Mouse (Mus musculus) ES-E14 (cell line): Measurements from ENCODE around the gene Sh3glb1. TPM values are rescaled to one million over a fixed set of nuclear protein-coding genes. Genes with fewer than 3 reads are reported as not detected.

Experiments
- DNase-seq: peaks from one replicate; pipeline ENCODE4 v3.0.0-alpha.2; 2013; ENCODE audit warnings: low read depth, low spot score
- H3K27ac ChIP-seq: 2 replicates; pipeline ENCODE4 v1.5.1; 2012; ENCODE audit warnings: low read depth, mild to moderate bottlenecking, low read length, moderate library complexity, mixed read lengths; ENCODE audit not compliant: poor library complexity, insufficient read depth, severe bottlenecking
- H3K36me3 ChIP-seq: 2 replicates; pipeline ENCODE4 v1.6.1; 2012; ENCODE audit warnings: mild to moderate bottlenecking, low read length, moderate library complexity, mixed read lengths; ENCODE audit not compliant: control insufficient read depth, poor library complexity, insufficient read depth, severe bottlenecking
- H3K4me1 ChIP-seq, 2 experiments: fragments of 150-350 bp in 1 of 2; sonication (generic) in 1 of 2; 2 replicates each; pipeline ENCODE4 v1.6.1; 2012; ENCODE audit warnings: low read length in 2 of 2, mild to moderate bottlenecking in 1 of 2, mixed read lengths in 1 of 2; ENCODE audit not compliant: control insufficient read depth in 2 of 2, insufficient read depth in 2 of 2, poor library complexity in 1 of 2
- H3K4me3 ChIP-seq, 2 experiments: fragments of 150-350 bp in 1 of 2; sonication (generic) in 1 of 2; 2 replicates each; pipeline ENCODE4 v1.5.1; 2012; ENCODE audit warnings: low read length in 2 of 2, low read depth in 1 of 2, mild to moderate bottlenecking in 1 of 2, mixed read lengths in 1 of 2; ENCODE audit not compliant: insufficient read depth in 1 of 2, poor library complexity in 1 of 2, severe bottlenecking in 1 of 2
- H3K9ac ChIP-seq: 2 replicates; pipeline ENCODE4 v1.6.1; 2012; ENCODE audit warnings: low read depth, mild to moderate bottlenecking, low read length, mixed read lengths; ENCODE audit not compliant: poor library complexity, insufficient read depth, severe bottlenecking
- H3K9me3 ChIP-seq: fragments of 150-350 bp; sonication (generic); 2 replicates; pipeline ENCODE4 v1.6.1; 2012; ENCODE audit warnings: low read depth, mild to moderate bottlenecking, low read length; ENCODE audit not compliant: control insufficient read depth, insufficient read depth
- CHD2 ChIP-seq: IDR thresholded peaks from 2 replicates; pipeline ENCODE4 v1.6.1; 2014; ENCODE audit warnings: mild to moderate bottlenecking, low read depth, low read length, inconsistent platforms
- HCFC1 ChIP-seq: IDR thresholded peaks from 2 replicates; pipeline ENCODE4 v1.6.1; 2012; ENCODE audit warnings: low read length, inconsistent platforms, borderline replicate concordance; ENCODE audit not compliant: insufficient read depth
- MAFK ChIP-seq: IDR thresholded peaks from 2 replicates; pipeline ENCODE4 v1.6.1; 2014; ENCODE audit warnings: mild to moderate bottlenecking, low read depth, low read length, inconsistent platforms; ENCODE audit not compliant: insufficient read depth
- ZC3H11A ChIP-seq: IDR thresholded peaks from 2 replicates; pipeline ENCODE4 v1.6.1; 2012; ENCODE audit warnings: low read depth, mild to moderate bottlenecking, inconsistent platforms, low read length, borderline replicate concordance
- ZNF384 ChIP-seq: IDR thresholded peaks from 2 replicates; pipeline ENCODE4 v1.6.1; 2012; ENCODE audit warnings: low read depth, low read length, inconsistent platforms
- in situ Hi-C, 2 experiments: fragments of 600-800 bp; cut with MboI; formaldehyde crosslinking; loops; one replicate each; pipeline ENCODE4 v1.15.1; 2025; ENCODE audit warnings: low sequenced_read_pairs in 2 of 2, inconsistent platforms in 1 of 2; ENCODE audit not compliant: unreplicated experiment in 2 of 2
- total RNA-seq: library from RNA; depleted of rRNA; stranded (reverse); fragments of 300-350 nt; gene quantifications from 2 replicates; pipeline ENCODE4 v1.2.3, GENCODE M21; 2012

Gene Sh3glb1
- total RNA-seq, 1 experiment = 36.2 TPM

- no peak for TF ChIP-seq HCFC1
- no peak for TF ChIP-seq MAFK
- TF ChIP-seq ZNF384 = no peak
- TF ChIP-seq CHD2 = no peak
- no peak for TF ChIP-seq ZC3H11A
- no peak for DNase-seq
- no peaks in the 10 kb centered on the region for H3K9me3 ChIP-seq
- H3K4me3 ChIP-seq = no peak overlapping the region
- H3K36me3 ChIP-seq = no peaks in the 10 kb centered on the region
- no peaks in the 10 kb centered on the region for H3K4me1 ChIP-seq
- no peak overlapping the region for H3K9ac ChIP-seq
- H3K27ac ChIP-seq = no peak overlapping the region
- in situ Hi-C loops = no loop called here
These were observed 49.9 kb downstream of the Sh3glb1 start for GRCm38 (mm10) chr3:144669944-144670874.

- Histone ChIP-seq H3K4me1 (no peaks in the 10 kb centered on the region), H3K27ac (no peak overlapping the region), H3K36me3 (no peaks in the 10 kb centered on the region), H3K4me3 (no peak overlapping the region), H3K9me3 (no peaks in the 10 kb centered on the region), H3K9ac (no peak overlapping the region)
- no peak for DNase-seq
- in situ Hi-C loops = no loop called here
- TF ChIP-seq MAFK = no peak
These were observed 50.7 kb downstream of the Sh3glb1 start for GRCm38 (mm10) chr3:144669457-144669864.

- TF ChIP-seq CHD2 (no peak), ZC3H11A (no peak), HCFC1 (no peak), ZNF384 (no peak), MAFK (no peak)
- no peak for DNase-seq
- no peak overlapping the region for H3K4me3 ChIP-seq
- H3K9me3 ChIP-seq = no peaks in the 10 kb centered on the region
- H3K4me1 ChIP-seq = no peaks in the 10 kb centered on the region
- H3K27ac ChIP-seq = no peak overlapping the region
- no peaks in the 10 kb centered on the region for H3K36me3 ChIP-seq
- in situ Hi-C loops = no loop called here
- no peak overlapping the region for H3K9ac ChIP-seq
These were observed 51.2 kb downstream of the Sh3glb1 start for GRCm38 (mm10) chr3:144668949-144669348.

DNA sequence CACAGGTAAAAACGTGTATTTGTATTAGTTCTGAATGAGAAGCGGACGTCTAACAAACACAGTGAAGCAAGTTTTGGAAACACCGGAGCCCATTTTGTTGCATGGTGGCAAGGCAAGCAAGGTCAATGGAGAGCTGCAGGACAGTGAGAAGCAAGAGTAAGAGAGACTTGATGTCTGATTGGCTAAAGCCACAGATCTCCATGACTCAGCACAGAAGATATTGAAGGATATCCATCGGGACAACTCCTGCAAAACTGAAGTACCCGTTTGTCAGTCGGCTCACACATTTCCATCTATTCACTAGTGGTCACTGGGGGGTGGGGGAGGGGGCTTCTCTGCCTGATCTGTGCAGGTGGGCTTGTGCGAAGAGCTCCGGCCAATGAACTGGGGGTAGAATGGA is 52.1 kb downstream of the Sh3glb1 start:
- DNase-seq = no peak
- in situ Hi-C loops = no loop called here
- Histone ChIP-seq H3K4me1 (no peaks in the 10 kb centered on the region), H3K4me3 (no peak overlapping the region), H3K9me3 (no peaks in the 10 kb centered on the region), H3K27ac (no peak overlapping the region), H3K36me3 (no peaks in the 10 kb centered on the region), H3K9ac (no peak overlapping the region)
- TF ChIP-seq CHD2 (no peak), MAFK (no peak), ZC3H11A (no peak), ZNF384 (no peak), HCFC1 (no peak)
